Mouse (Mus musculus) ES-E14 (cell line): ENCODE data around the gene Ndufb10. TPM values are rescaled to one million over a fixed set of nuclear protein-coding genes. Genes with fewer than 3 reads are reported as not detected.
A peak's percentile ranks its signal among the peaks of the same experiment; 100 is the strongest.

ENCODE experiments used
- DNase-seq: peaks from one replicate; pipeline ENCODE4 v3.0.0-alpha.2; 2013; ENCODE audit warnings: low read depth, low spot score
- H3K27ac ChIP-seq: 2 replicates; pipeline ENCODE4 v1.5.1; 2012; ENCODE audit warnings: low read depth, mild to moderate bottlenecking, low read length, moderate library complexity, mixed read lengths; ENCODE audit not compliant: poor library complexity, insufficient read depth, severe bottlenecking
- H3K36me3 ChIP-seq: 2 replicates; pipeline ENCODE4 v1.6.1; 2012; ENCODE audit warnings: mild to moderate bottlenecking, low read length, moderate library complexity, mixed read lengths; ENCODE audit not compliant: control insufficient read depth, poor library complexity, insufficient read depth, severe bottlenecking
- H3K4me1 ChIP-seq, 2 experiments: fragments of 150-350 bp in 1 of 2; sonication (generic) in 1 of 2; 2 replicates each; pipeline ENCODE4 v1.6.1; 2012; ENCODE audit warnings: low read length in 2 of 2, mild to moderate bottlenecking in 1 of 2, mixed read lengths in 1 of 2; ENCODE audit not compliant: control insufficient read depth in 2 of 2, insufficient read depth in 2 of 2, poor library complexity in 1 of 2
- H3K4me3 ChIP-seq, 2 experiments: fragments of 150-350 bp in 1 of 2; sonication (generic) in 1 of 2; 2 replicates each; pipeline ENCODE4 v1.5.1; 2012; ENCODE audit warnings: low read length in 2 of 2, low read depth in 1 of 2, mild to moderate bottlenecking in 1 of 2, mixed read lengths in 1 of 2; ENCODE audit not compliant: insufficient read depth in 1 of 2, poor library complexity in 1 of 2, severe bottlenecking in 1 of 2
- H3K9ac ChIP-seq: 2 replicates; pipeline ENCODE4 v1.6.1; 2012; ENCODE audit warnings: low read depth, mild to moderate bottlenecking, low read length, mixed read lengths; ENCODE audit not compliant: poor library complexity, insufficient read depth, severe bottlenecking
- H3K9me3 ChIP-seq: fragments of 150-350 bp; sonication (generic); 2 replicates; pipeline ENCODE4 v1.6.1; 2012; ENCODE audit warnings: low read depth, mild to moderate bottlenecking, low read length; ENCODE audit not compliant: control insufficient read depth, insufficient read depth
- CHD2 ChIP-seq: IDR thresholded peaks from 2 replicates; pipeline ENCODE4 v1.6.1; 2014; ENCODE audit warnings: mild to moderate bottlenecking, low read depth, low read length, inconsistent platforms
- HCFC1 ChIP-seq: IDR thresholded peaks from 2 replicates; pipeline ENCODE4 v1.6.1; 2012; ENCODE audit warnings: low read length, inconsistent platforms, borderline replicate concordance; ENCODE audit not compliant: insufficient read depth
- MAFK ChIP-seq: IDR thresholded peaks from 2 replicates; pipeline ENCODE4 v1.6.1; 2014; ENCODE audit warnings: mild to moderate bottlenecking, low read depth, low read length, inconsistent platforms; ENCODE audit not compliant: insufficient read depth
- ZC3H11A ChIP-seq: IDR thresholded peaks from 2 replicates; pipeline ENCODE4 v1.6.1; 2012; ENCODE audit warnings: low read depth, mild to moderate bottlenecking, inconsistent platforms, low read length, borderline replicate concordance
- ZNF384 ChIP-seq: IDR thresholded peaks from 2 replicates; pipeline ENCODE4 v1.6.1; 2012; ENCODE audit warnings: low read depth, low read length, inconsistent platforms
- in situ Hi-C, 2 experiments: fragments of 600-800 bp; cut with MboI; formaldehyde crosslinking; loops; one replicate each; pipeline ENCODE4 v1.15.1; 2025; ENCODE audit warnings: low sequenced_read_pairs in 2 of 2, inconsistent platforms in 1 of 2; ENCODE audit not compliant: unreplicated experiment in 2 of 2
- total RNA-seq: library from RNA; depleted of rRNA; stranded (reverse); fragments of 300-350 nt; gene quantifications from 2 replicates; pipeline ENCODE4 v1.2.3, GENCODE M21; 2012

Ndufb10 gene
- total RNA-seq, 1 experiment = 191 TPM

DNA sequence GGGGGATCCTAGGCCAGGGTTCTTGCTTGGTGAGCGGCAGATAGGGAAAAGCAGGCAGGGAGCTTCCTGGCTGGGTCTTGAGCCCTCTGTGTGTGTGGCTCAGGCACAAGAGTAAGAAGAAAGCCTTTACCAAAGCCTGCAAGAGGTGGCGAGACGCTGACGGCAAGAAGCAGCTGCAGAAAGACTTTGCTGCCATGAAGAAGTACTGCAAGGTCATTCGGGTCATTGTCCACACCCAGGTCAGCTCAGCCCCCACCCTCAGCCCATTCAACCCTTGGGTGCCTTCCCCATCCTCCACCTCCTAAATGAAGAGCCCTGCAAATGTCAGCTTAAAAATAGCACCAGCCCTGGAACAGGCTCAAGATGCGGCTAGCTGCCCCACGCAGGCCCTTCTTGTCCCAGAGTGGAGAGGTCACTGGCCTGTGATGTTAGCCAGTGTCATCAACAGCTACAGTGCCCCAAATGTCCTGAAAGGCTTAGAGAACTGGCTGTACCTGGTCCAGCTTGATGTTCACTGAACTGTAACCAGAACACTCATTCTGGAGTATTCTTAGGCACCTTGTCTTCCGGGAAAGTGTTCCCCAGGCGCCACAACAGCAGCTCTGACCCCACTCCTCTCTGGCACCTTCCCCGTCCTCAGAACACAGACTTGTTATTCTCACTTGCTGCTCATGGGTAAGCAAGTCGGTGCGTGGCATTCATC is 8.1 kb upstream of the Ndufb10 start:
- no peaks in the 10 kb centered on the region for H3K9me3 ChIP-seq
- peaks cover 1 to 18% of the 10 kb centered on the region in 2 experiments; a peak in 2 of 4 replicates for H3K4me1 ChIP-seq
- in situ Hi-C loops = no loop called here
- no peak overlapping the region for H3K9ac ChIP-seq
- no peak overlapping the region for H3K27ac ChIP-seq
- DNase-seq = no peak
- no peak overlapping the region for H3K4me3 ChIP-seq
- H3K36me3 ChIP-seq = no peaks in the 10 kb centered on the region
- TF ChIP-seq MAFK (no peak), ZNF384 (no peak), CHD2 (no peak), HCFC1 (no peak), ZC3H11A (no peak)

DNA sequence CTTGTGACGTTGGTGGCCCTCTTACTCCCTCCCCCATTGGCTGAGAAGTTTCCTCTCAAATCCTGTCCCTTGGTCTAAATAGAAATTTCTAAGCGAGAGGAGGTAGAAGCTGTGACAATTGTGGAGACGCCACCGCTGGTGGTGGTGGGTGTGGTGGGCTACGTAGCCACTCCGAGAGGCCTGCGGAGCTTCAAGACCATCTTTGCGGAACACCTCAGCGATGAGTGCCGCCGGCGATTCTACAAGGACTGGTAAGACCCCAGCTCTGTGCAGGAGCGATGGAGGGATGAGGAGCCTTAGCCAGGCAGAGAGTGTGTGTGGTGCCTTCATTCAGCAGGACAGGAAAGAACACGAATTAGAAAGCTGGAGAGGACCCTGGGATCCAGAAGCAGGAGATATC is 6.5 kb upstream of the Ndufb10 start:
- H3K36me3 ChIP-seq = no peaks in the 10 kb centered on the region
- H3K9ac ChIP-seq = no peak overlapping the region
- no peak for DNase-seq
- TF ChIP-seq ZC3H11A = no peak
- TF ChIP-seq CHD2 = no peak
- TF ChIP-seq HCFC1 = no peak
- no peak for TF ChIP-seq ZNF384
- TF ChIP-seq MAFK = no peak
- in situ Hi-C loops = no loop called here
- H3K4me1 ChIP-seq = peaks cover 1 to 13% of the 10 kb centered on the region in 2 experiments; a peak in 2 of 4 replicates
- no peaks in the 10 kb centered on the region for H3K9me3 ChIP-seq
- no peak overlapping the region for H3K27ac ChIP-seq
- H3K4me3 ChIP-seq = no peak overlapping the region

DNA sequence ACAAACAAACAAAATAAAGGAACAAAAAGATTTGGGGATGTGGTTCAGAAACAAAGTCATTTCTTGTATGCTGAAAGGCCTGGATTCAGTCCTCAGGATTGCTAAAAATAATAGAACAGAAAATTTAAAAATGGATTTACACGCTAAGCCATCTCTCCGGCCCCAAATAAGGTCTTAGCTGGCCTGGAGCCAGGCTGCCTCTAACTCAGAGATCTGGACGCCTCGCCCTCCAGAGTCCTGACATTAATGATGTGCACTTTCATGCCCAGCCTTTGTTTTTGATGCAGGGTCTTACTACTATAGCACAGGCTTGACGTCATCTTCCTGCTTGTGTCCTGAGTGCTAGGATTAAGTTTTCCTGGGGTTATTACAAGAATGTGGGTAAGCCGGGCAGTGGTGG is 4.8 kb upstream of the Ndufb10 start:
- in situ Hi-C loops = no loop called here
- DNase-seq = no peak

DNA sequence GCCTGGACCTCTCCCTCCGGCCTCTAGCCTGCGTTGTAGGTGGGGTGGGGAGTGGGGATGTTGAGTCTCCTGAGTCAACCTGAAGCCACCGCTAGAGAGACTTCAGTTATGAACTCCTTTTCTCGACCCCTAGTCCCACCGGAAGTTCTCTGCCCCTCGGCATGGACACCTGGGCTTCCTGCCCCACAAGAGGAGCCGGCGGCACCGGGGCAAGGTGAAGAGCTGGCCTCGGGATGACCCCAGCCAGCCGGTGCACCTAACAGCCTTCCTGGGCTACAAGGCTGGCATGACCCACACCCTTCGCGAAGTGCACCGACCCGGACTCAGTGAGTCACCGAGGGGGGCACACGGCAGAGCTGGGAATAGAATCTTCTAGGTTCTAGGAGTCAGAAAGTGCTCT is 3.9 kb upstream of the Ndufb10 start:
- Histone ChIP-seq H3K4me3 (peak overlapping the region in 1 of 2 experiments; percentile 40; a peak in 1 of 4 replicates), H3K4me1 (peaks cover 1 to 8% of the 10 kb centered on the region in 2 experiments; a peak in 1 of 4 replicates), H3K36me3 (no peaks in the 10 kb centered on the region), H3K9me3 (no peaks in the 10 kb centered on the region), H3K9ac (peak overlapping the region; percentile 29; the same call in 1 of the 2 replicates), H3K27ac (no peak overlapping the region)
- no peak for TF ChIP-seq HCFC1
- no peak for TF ChIP-seq ZC3H11A
- no peak for TF ChIP-seq CHD2
- TF ChIP-seq ZNF384 = no peak
- TF ChIP-seq MAFK = no peak
- DNase-seq = no peak
- in situ Hi-C loops = no loop called here

More for the DNA sequence above, 4.8 kb upstream of the Ndufb10 start:
- Histone ChIP-seq H3K4me1 (peaks cover 1 to 10% of the 10 kb centered on the region in 2 experiments; a peak in 1 of 4 replicates), H3K9ac (no peak overlapping the region), H3K27ac (no peak overlapping the region), H3K36me3 (no peaks in the 10 kb centered on the region), H3K9me3 (no peaks in the 10 kb centered on the region), H3K4me3 (no peak overlapping the region)
- TF ChIP-seq CHD2 (no peak), MAFK (no peak), ZC3H11A (no peak), ZNF384 (no peak), HCFC1 (no peak)
